Mouse (Mus musculus) hindbrain, embryonic 13.5 days (tissue): ENCODE results near the gene Gin1. TPM values are rescaled to one million over a fixed set of nuclear protein-coding genes. Genes with fewer than 3 reads are reported as not detected.

ENCODE experiments used
- ATAC-seq: fragments of 200-750 bp; cut with Nextera tagmentation; 2 replicates; pipeline ENCODE4 v1.8.0; 2017; ENCODE audit warnings: moderate TSS enrichment; ENCODE audit not compliant: low FRiP score
- H3K27ac ChIP-seq: fragments of 300-500 bp; sonication (generic); 2 replicates; pipeline ENCODE4 v1.5.1; 2015; ENCODE audit warnings: inconsistent platforms, mild to moderate bottlenecking, moderate library complexity
- H3K27me3 ChIP-seq: fragments of 300-500 bp; sonication (generic); 2 replicates; pipeline ENCODE4 v1.6.1; 2015; ENCODE audit warnings: mild to moderate bottlenecking, inconsistent platforms
- H3K36me3 ChIP-seq: fragments of 300-500 bp; sonication (generic); 2 replicates; pipeline ENCODE4 v1.6.1; 2015; ENCODE audit warnings: mild to moderate bottlenecking, inconsistent platforms
- H3K4me1 ChIP-seq: fragments of 300-500 bp; sonication (generic); replicated peaks from 2 replicates; pipeline ENCODE4 v1.6.1; 2015; ENCODE audit warnings: inconsistent platforms
- H3K4me2 ChIP-seq: fragments of 300-500 bp; sonication (generic); 2 replicates; pipeline ENCODE4 v1.6.1; 2015; ENCODE audit warnings: inconsistent platforms, mild to moderate bottlenecking, moderate library complexity
- H3K4me3 ChIP-seq: fragments of 300-500 bp; sonication (generic); 2 replicates; pipeline ENCODE4 v1.5.1; 2015; ENCODE audit warnings: mild to moderate bottlenecking, inconsistent platforms
- H3K9ac ChIP-seq: fragments of 300-500 bp; sonication (generic); 2 replicates; pipeline ENCODE4 v1.6.1; 2015; ENCODE audit warnings: mild to moderate bottlenecking, inconsistent platforms
- H3K9me3 ChIP-seq: fragments of 300-500 bp; sonication (generic); 2 replicates; pipeline ENCODE4 v1.6.1; 2016; ENCODE audit warnings: inconsistent platforms
- WGBS: fragments of 180-500 bp; shearing (Covaris S2); methylation state at CpG from one replicate; pipeline ENCODE4 v1.1.7; 2015; 5-methylcytosine and 5-hydroxymethylcytosine counted together
- polyA plus RNA-seq: library from polyadenylated mRNA; unstranded; fragments of >200 nt; fragmentation: Nextera tagmentation; extraction: Ambion mirVana; gene quantifications from 2 replicates; pipeline ENCODE4 v1.2.1, GENCODE M21; 2015

Gene Gin1
- polyA plus RNA-seq, 1 experiment from 2014 or later: 17.8 TPM

GRCm38 (mm10) chr1:97795936-97796335 lies 26.0 kb downstream of the Gin1 start:
- Histone ChIP-seq H3K9me3 (peaks cover 2% of the 10 kb centered on the region; the same call in 1 of the 2 replicates), H3K27me3 (no peaks in the 10 kb centered on the region), H3K4me2 (no peak overlapping the region), H3K9ac (no peak overlapping the region), H3K4me1 (no peaks in the 10 kb centered on the region), H3K36me3 (peaks cover 4% of the 10 kb centered on the region; the same call in 1 of the 2 replicates), H3K27ac (no peak overlapping the region), H3K4me3 (no peak overlapping the region)
- 90% methylated on average over 9 of the region's 9 CpGs for WGBS
- ATAC-seq: no peak

GRCm38 (mm10) chr1:97802207-97802902 lies 32.4 kb downstream of the Gin1 start:
- no peaks in the 10 kb centered on the region for H3K36me3 ChIP-seq
- H3K9me3 ChIP-seq: peaks cover 2% of the 10 kb centered on the region; the same call in 1 of the 2 replicates
- H3K4me1 ChIP-seq: no peaks in the 10 kb centered on the region
- no peak overlapping the region for H3K9ac ChIP-seq
- no peaks in the 10 kb centered on the region for H3K27me3 ChIP-seq
- H3K4me2 ChIP-seq: no peak overlapping the region
- 53% methylated on average over 4 of the region's 4 CpGs for WGBS
- no peak overlapping the region for H3K4me3 ChIP-seq
- no peak for ATAC-seq
- no peak overlapping the region for H3K27ac ChIP-seq

GRCm38 (mm10) chr1:97804520-97804919 lies 34.5 kb downstream of the Gin1 start:
- Histone ChIP-seq H3K27ac (no peak overlapping the region), H3K9ac (no peak overlapping the region), H3K4me3 (no peak overlapping the region), H3K4me2 (no peak overlapping the region), H3K36me3 (no peaks in the 10 kb centered on the region), H3K9me3 (peaks cover 2% of the 10 kb centered on the region; the same call in 1 of the 2 replicates), H3K27me3 (no peaks in the 10 kb centered on the region), H3K4me1 (no peaks in the 10 kb centered on the region)
- no peak for ATAC-seq

- H3K27ac ChIP-seq: no peak overlapping the region
- H3K36me3 ChIP-seq: no peaks in the 10 kb centered on the region
- H3K9ac ChIP-seq: no peak overlapping the region
- H3K9me3 ChIP-seq: no peaks in the 10 kb centered on the region
- no peaks in the 10 kb centered on the region for H3K27me3 ChIP-seq
- ATAC-seq: no peak
- 48% methylated on average over 2 of the region's 2 CpGs for WGBS
- no peaks in the 10 kb centered on the region for H3K4me1 ChIP-seq
- no peak overlapping the region for H3K4me3 ChIP-seq
- no peak overlapping the region for H3K4me2 ChIP-seq
These were observed 39.4 kb downstream of the Gin1 start for GRCm38 (mm10) chr1:97809255-97809912.

- H3K27ac ChIP-seq: no peak overlapping the region
- WGBS: 91% methylated on average over 3 of the region's 3 CpGs
- H3K4me3 ChIP-seq: no peak overlapping the region
- no peak for ATAC-seq
- no peak overlapping the region for H3K4me2 ChIP-seq
- H3K4me1 ChIP-seq: no peaks in the 10 kb centered on the region
- H3K9ac ChIP-seq: no peak overlapping the region
- no peaks in the 10 kb centered on the region for H3K9me3 ChIP-seq
- no peaks in the 10 kb centered on the region for H3K27me3 ChIP-seq
- H3K36me3 ChIP-seq: peaks cover 12% of the 10 kb centered on the region
These were observed 51.3 kb downstream of the Gin1 start for GRCm38 (mm10) chr1:97821282-97821681.

GRCm38 (mm10) chr1:97822203-97822602 lies 52.2 kb downstream of the Gin1 start:
- WGBS: 85% methylated on average over 5 of the region's 5 CpGs
- Histone ChIP-seq H3K27ac (no peak overlapping the region), H3K36me3 (peaks cover 12% of the 10 kb centered on the region), H3K9ac (no peak overlapping the region), H3K4me3 (no peak overlapping the region), H3K27me3 (no peaks in the 10 kb centered on the region), H3K4me2 (no peak overlapping the region), H3K9me3 (no peaks in the 10 kb centered on the region), H3K4me1 (no peaks in the 10 kb centered on the region)
- ATAC-seq: no peak

GRCm38 (mm10) chr1:97822904-97823303 lies 52.9 kb downstream of the Gin1 start:
- no peaks in the 10 kb centered on the region for H3K9me3 ChIP-seq
- 95% methylated on average over 7 of the region's 7 CpGs for WGBS
- no peak for ATAC-seq

GRCm38 (mm10) chr1:97827566-97827965 lies 57.6 kb downstream of the Gin1 start:
- Histone ChIP-seq H3K27me3 (no peaks in the 10 kb centered on the region), H3K4me1 (no peaks in the 10 kb centered on the region), H3K36me3 (peaks cover 13% of the 10 kb centered on the region; the same call in 1 of the 2 replicates), H3K4me2 (no peak overlapping the region), H3K27ac (no peak overlapping the region), H3K9me3 (no peaks in the 10 kb centered on the region), H3K4me3 (no peak overlapping the region), H3K9ac (no peak overlapping the region)
- ATAC-seq: no peak
- 84% methylated on average over 2 of the region's 2 CpGs for WGBS

More at GRCm38 (mm10) chr1:97822904-97823303, 52.9 kb downstream of the Gin1 start:
- Histone ChIP-seq H3K27me3 (no peaks in the 10 kb centered on the region), H3K4me2 (no peak overlapping the region), H3K4me1 (no peaks in the 10 kb centered on the region), H3K4me3 (no peak overlapping the region), H3K27ac (no peak overlapping the region), H3K9ac (no peak overlapping the region), H3K36me3 (peaks cover 7% of the 10 kb centered on the region)

GRCm38 (mm10) chr1:97828087-97828486 lies 58.1 kb downstream of the Gin1 start:
- no peak overlapping the region for H3K4me3 ChIP-seq
- H3K4me2 ChIP-seq: no peak overlapping the region
- H3K9me3 ChIP-seq: no peaks in the 10 kb centered on the region
- no peak for ATAC-seq
- H3K36me3 ChIP-seq: peaks cover 13% of the 10 kb centered on the region; the same call in 1 of the 2 replicates
- 96% methylated on average over 5 of the region's 5 CpGs for WGBS
- H3K9ac ChIP-seq: no peak overlapping the region
- 0 out of 2 replicates have a peak, but pooled peaks cover under 1% of the 10 kb centered on the region for H3K4me1 ChIP-seq
- no peak overlapping the region for H3K27ac ChIP-seq
- no peaks in the 10 kb centered on the region for H3K27me3 ChIP-seq

- Histone ChIP-seq H3K9me3 (no peaks in the 10 kb centered on the region), H3K4me3 (no peak overlapping the region), H3K4me2 (no peak overlapping the region), H3K9ac (no peak overlapping the region), H3K36me3 (peaks cover 10% of the 10 kb centered on the region; the same call in 1 of the 2 replicates), H3K27ac (peak overlapping the region; percentile 58), H3K4me1 (0 out of 2 replicates have a peak, but pooled peaks cover 5% of the 10 kb centered on the region), H3K27me3 (no peaks in the 10 kb centered on the region)
- peak; percentile 74 for ATAC-seq
- WGBS: 54% methylated on average over 5 of the region's 5 CpGs
These were observed 63.7 kb downstream of the Gin1 start for GRCm38 (mm10) chr1:97833466-97834353.

GRCm38 (mm10) chr1:97834354-97834822 lies 64.4 kb downstream of the Gin1 start:
- Histone ChIP-seq H3K27ac (peak overlapping the region; percentile 24; the same call in 1 of the 2 replicates), H3K27me3 (no peaks in the 10 kb centered on the region), H3K4me2 (no peak overlapping the region), H3K4me3 (no peak overlapping the region), H3K4me1 (0 out of 2 replicates have a peak, but pooled peaks cover 5% of the 10 kb centered on the region), H3K36me3 (peaks cover 10% of the 10 kb centered on the region; the same call in 1 of the 2 replicates), H3K9ac (no peak overlapping the region), H3K9me3 (no peaks in the 10 kb centered on the region)
- 77% methylated on average over 5 of the region's 5 CpGs for WGBS
- ATAC-seq: no peak
